Mouse (Mus musculus): ENCODE data around the gene Snap47. TPM values are rescaled to one million over a fixed set of nuclear protein-coding genes. Genes with fewer than 3 reads are reported as not detected.

Gene Snap47
- 142 TPM for polyA plus RNA-seq (2021)

GRCm38 (mm10) chr11:59451086-59451485, at the start of gene Snap47:
TSS of gene Snap47 (minus strand) at chr11:59451186.
- DNase-seq (ENCODE audit: low read depth, low spot score): no peak
- no peaks in the 10 kb centered on the region for H3K27me3 ChIP-seq
- POLR2A ChIA-PET: interaction anchor here (0.6 kb wide), 1 partner anchor 46 kb away, joined by 3 read pairs; no protein-coding TSS in a partner anchor
- ATAC-seq: no peak
- CTCF ChIA-PET: interaction anchor here (1.2 kb wide), 2 partner anchors 20 to 25 kb away, joined by 3 to 4 read pairs; no protein-coding TSS in a partner anchor
- in situ Hi-C loops (cut with MboI; ENCODE audit: low pct_unique_long_range_greater_than_20kb): no loop called here
- no peak for TF ChIP-seq CTCF (IDR thresholded peaks at IDR 0.05)

DNA sequence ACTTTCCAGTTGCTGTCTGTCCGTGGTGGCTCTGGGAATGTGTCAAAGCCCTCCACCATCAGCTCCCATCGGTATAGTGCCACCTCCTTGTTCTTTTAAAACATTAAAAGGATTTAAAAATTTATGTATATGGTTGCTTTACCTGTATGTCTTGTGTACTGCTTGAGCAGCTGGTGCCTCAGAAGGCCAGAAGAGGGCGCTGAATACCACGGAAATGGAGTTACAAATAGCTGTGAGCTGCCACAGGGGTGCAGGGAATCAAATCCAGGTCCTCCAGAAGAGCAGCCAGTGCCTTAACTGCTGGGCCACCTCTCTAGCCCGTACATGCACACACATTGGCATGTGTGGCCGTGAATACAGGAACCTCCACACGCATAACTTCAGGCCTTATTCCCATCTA, 46.8 kb upstream of the Snap47 start:
- CTCF ChIA-PET: interaction anchor here (1.3 kb wide), 1 partner anchor 14 kb away, joined by 3 read pairs; no protein-coding TSS in a partner anchor
- DNase-seq (ENCODE audit: low read depth, low spot score): no peak
- POLR2A ChIA-PET: no interaction called here
- no peak for TF ChIP-seq CTCF (IDR thresholded peaks at IDR 0.05)
- no peak for ATAC-seq
- in situ Hi-C loops (cut with MboI; ENCODE audit: low pct_unique_long_range_greater_than_20kb): no loop called here
- H3K27me3 ChIP-seq: no peaks in the 10 kb centered on the region

GRCm38 (mm10) chr11:59496672-59497310, 45.8 kb upstream of the Snap47 start:
- TF ChIP-seq CTCF (IDR thresholded peaks at IDR 0.05): no peak
- H3K27me3 ChIP-seq: no peaks in the 10 kb centered on the region
- no peak for ATAC-seq
- POLR2A ChIA-PET: no interaction called here
- CTCF ChIA-PET: interaction anchor here (0.8 to 1.3 kb wide), 2 partner anchors 13 kb away, joined by 3 read pairs; no protein-coding TSS in a partner anchor
- in situ Hi-C loops (cut with MboI; ENCODE audit: low pct_unique_long_range_greater_than_20kb): no loop called here
- no peak for DNase-seq (ENCODE audit: low read depth, low spot score)

DNA sequence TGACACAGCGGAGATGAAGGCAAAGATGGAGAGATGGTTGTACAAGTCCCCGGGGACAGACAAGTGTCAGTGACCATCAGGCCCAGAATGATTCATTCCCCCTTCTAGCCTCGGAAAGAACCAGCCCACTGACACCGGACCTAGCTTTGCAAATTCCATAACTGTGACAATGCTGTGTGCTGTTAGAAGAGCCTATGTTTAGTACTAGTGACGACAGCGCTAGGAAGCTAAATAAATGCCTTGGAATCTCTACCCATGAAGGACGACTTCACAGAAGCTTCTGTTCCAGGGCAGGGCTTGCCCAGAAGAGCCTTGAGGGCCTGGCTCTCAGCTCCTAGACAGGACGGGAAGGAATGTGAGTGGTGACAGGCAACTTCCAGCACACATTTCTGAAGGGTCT, 35.2 kb upstream of the Snap47 start:
- in situ Hi-C loops (cut with MboI; ENCODE audit: low pct_unique_long_range_greater_than_20kb): no loop called here
- H3K27me3 ChIP-seq: no peaks in the 10 kb centered on the region
- ChIA-PET POLR2A (interaction anchor here (0.8 kb wide), 1 partner anchor 14 kb away, joined by 3 read pairs; no protein-coding TSS in a partner anchor), CTCF (interaction anchor here (1.2 to 1.6 kb wide), 3 partner anchors 17 to 189 kb away, joined by 3 to 5 read pairs (median 4); no protein-coding TSS in a partner anchor)
- DNase-seq (ENCODE audit: low read depth, low spot score) (no peak), ATAC-seq (no peak)
- no peak for TF ChIP-seq CTCF (IDR thresholded peaks at IDR 0.05)

DNA sequence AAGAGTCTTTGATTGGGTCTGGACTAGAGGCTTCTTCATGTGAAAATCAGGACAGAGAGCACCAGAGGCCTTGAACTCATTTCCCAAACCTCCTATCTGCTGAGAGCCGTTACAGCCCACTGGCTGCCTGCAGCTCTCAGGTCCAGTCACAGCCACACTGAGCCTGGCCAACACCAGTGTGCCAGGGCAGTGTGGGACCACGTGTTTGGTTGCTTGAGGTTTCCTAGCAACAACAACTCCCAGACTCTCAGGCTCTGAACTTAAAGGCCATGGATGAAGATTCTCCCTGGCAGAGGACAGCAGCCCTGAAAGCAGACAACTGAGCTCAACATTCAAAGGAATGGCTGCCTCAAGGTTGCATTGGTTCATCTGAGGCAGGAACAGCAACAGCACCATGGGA, 34.7 kb upstream of the Snap47 start:
- DNase-seq (ENCODE audit: low read depth, low spot score) (no peak), ATAC-seq (no peak)
- H3K27me3 ChIP-seq: no peaks in the 10 kb centered on the region
- no peak for TF ChIP-seq CTCF (IDR thresholded peaks at IDR 0.05)
- ChIA-PET POLR2A (interaction anchor here (0.6 to 0.8 kb wide), 2 partner anchors 14 to 96 kb away, joined by 3 read pairs; no protein-coding TSS in a partner anchor), CTCF (interaction anchor here (1.0 to 1.6 kb wide), 4 partner anchors 17 to 188 kb away, joined by 3 to 5 read pairs (median 4); no protein-coding TSS in a partner anchor)
- in situ Hi-C loops (cut with MboI; ENCODE audit: low pct_unique_long_range_greater_than_20kb): no loop called here

- TF ChIP-seq CTCF (IDR thresholded peaks at IDR 0.05): no peak
- H3K27me3 ChIP-seq: no peaks in the 10 kb centered on the region
- CTCF ChIA-PET: interaction anchor here (0.8 to 2.3 kb wide), 9 partner anchors 13 to 185 kb away, joined by 3 to 10 read pairs (median 3); no protein-coding TSS in a partner anchor
- POLR2A ChIA-PET: no interaction called here
- ATAC-seq (no peak), DNase-seq (ENCODE audit: low read depth, low spot score) (no peak)
- in situ Hi-C loops (cut with MboI; ENCODE audit: low pct_unique_long_range_greater_than_20kb): loop anchor here (5.0 kb wide), 2 partner anchors 51 to 181 kb away; no protein-coding TSS in a partner anchor
Measured at GRCm38 (mm10) chr11:59483212-59483611, 32.2 kb upstream of the Snap47 start.

DNA sequence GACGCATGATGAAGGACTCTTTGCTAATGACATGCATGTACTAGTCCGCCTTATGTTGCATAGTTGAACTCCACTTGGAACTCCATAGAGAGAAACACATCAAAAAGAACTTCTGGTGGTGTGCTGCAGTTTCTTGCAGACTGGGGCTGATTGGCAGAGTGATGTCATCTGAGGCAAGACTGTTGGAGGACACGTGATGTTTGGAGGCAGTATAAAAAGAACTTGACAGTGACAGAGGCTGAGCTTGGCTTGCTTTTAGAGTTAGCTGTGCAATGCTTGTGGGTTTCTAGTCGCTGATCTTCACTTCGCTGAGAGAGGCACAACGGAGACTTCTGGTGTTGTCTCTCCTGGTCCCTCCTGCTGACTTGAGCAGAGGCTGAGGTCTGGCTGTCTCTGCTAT, 26.3 kb upstream of the Snap47 start:
- ChIA-PET CTCF (no interaction called here), POLR2A (no interaction called here)
- DNase-seq (ENCODE audit: low read depth, low spot score) (no peak), ATAC-seq (no peak)
- in situ Hi-C loops (cut with MboI; ENCODE audit: low pct_unique_long_range_greater_than_20kb): no loop called here
- no peaks in the 10 kb centered on the region for H3K27me3 ChIP-seq
- no peak for TF ChIP-seq CTCF (IDR thresholded peaks at IDR 0.05)

- no peak for TF ChIP-seq CTCF (IDR thresholded peaks at IDR 0.05)
- CTCF ChIA-PET: interaction anchor here (1.1 to 1.4 kb wide), 2 partner anchors 14 to 263 kb away, joined by 3 to 4 read pairs; no protein-coding TSS in a partner anchor
- ATAC-seq: peak; percentile 94
- in situ Hi-C loops (cut with MboI; ENCODE audit: low pct_unique_long_range_greater_than_20kb): loop anchor here (5.0 kb wide), 1 partner anchor 245 kb away; the partner anchor contains the start of gene Arf1
- H3K27me3 ChIP-seq: no peaks in the 10 kb centered on the region
- DNase-seq (ENCODE audit: low read depth, low spot score): peak; percentile 43
- POLR2A ChIA-PET: interaction anchor here (0.6 to 1.2 kb wide), 2 partner anchors 14 to 24 kb away, joined by 3 to 6 read pairs; no protein-coding TSS in a partner anchor
Measured at GRCm38 (mm10) chr11:59472326-59472677, 21.3 kb upstream of the Snap47 start, which contains the start of gene Zfp867. TSS of gene Zfp867 (minus strand) at chr11:59472474.

GRCm38 (mm10) chr11:59471413-59472325, 20.7 kb upstream of the Snap47 start:
- CTCF ChIA-PET: interaction anchor here (0.7 to 2.0 kb wide), 6 partner anchors 10 to 262 kb away, joined by 3 to 6 read pairs (median 3); partner anchors contain the start of gene Snap47

GRCm38 (mm10) chr11:59460459-59460858, 9.5 kb upstream of the Snap47 start:
- in situ Hi-C loops (cut with MboI; ENCODE audit: low pct_unique_long_range_greater_than_20kb): no loop called here
- CTCF ChIA-PET: no interaction called here
- ATAC-seq: no peak
- no peak for TF ChIP-seq CTCF (IDR thresholded peaks at IDR 0.05)
- no peaks in the 10 kb centered on the region for H3K27me3 ChIP-seq
- no peak for DNase-seq (ENCODE audit: low read depth, low spot score)
- POLR2A ChIA-PET: interaction anchor here (1.0 kb wide), 1 partner anchor 125 kb away, joined by 3 read pairs; no protein-coding TSS in a partner anchor

More at GRCm38 (mm10) chr11:59471413-59472325, 20.7 kb upstream of the Snap47 start:
- ATAC-seq: peak; percentile 57
- POLR2A ChIA-PET: interaction anchor here (0.6 to 1.2 kb wide), 9 partner anchors 12 to 245 kb away, joined by 3 to 6 read pairs (median 3); no protein-coding TSS in a partner anchor
- no peaks in the 10 kb centered on the region for H3K27me3 ChIP-seq
- in situ Hi-C loops (cut with MboI; ENCODE audit: low pct_unique_long_range_greater_than_20kb): loop anchor here (5.0 kb wide), 1 partner anchor 244 kb away; the partner anchor contains the start of gene Arf1
- no peak for TF ChIP-seq CTCF (IDR thresholded peaks at IDR 0.05)
- no peak for DNase-seq (ENCODE audit: low read depth, low spot score)
